Mouse (Mus musculus) neural tube, embryonic 14.5 days (tissue): ENCODE results near the gene Tpk1. TPM values are rescaled to one million over a fixed set of nuclear protein-coding genes. Genes with fewer than 3 reads are reported as not detected.

ENCODE experiments used
- ATAC-seq: fragments of 200-750 bp; cut with Nextera tagmentation; 2 replicates; pipeline ENCODE4 v1.8.0; 2017; ENCODE audit warnings: low read depth, mild to moderate bottlenecking, moderate TSS enrichment, moderate library complexity
- H3K27ac ChIP-seq: fragments of 300-500 bp; sonication (generic); 2 replicates; pipeline ENCODE4 v1.5.1; 2014; ENCODE audit warnings: low read depth, mild to moderate bottlenecking, control low read depth, low read length, moderate library complexity, mixed read lengths
- H3K27me3 ChIP-seq: fragments of 300-500 bp; sonication (generic); 2 replicates; pipeline ENCODE4 v1.6.1; 2014; ENCODE audit warnings: low read length; ENCODE audit not compliant: control insufficient read depth, insufficient read depth
- H3K36me3 ChIP-seq: fragments of 300-500 bp; sonication (generic); 2 replicates; pipeline ENCODE4 v1.6.1; 2014; ENCODE audit warnings: low read length, mixed read lengths; ENCODE audit not compliant: control insufficient read depth, insufficient read depth
- H3K4me1 ChIP-seq: fragments of 300-500 bp; sonication (generic); 2 replicates; pipeline ENCODE4 v1.6.1; 2014; ENCODE audit warnings: low read length; ENCODE audit not compliant: control insufficient read depth, insufficient read depth
- H3K4me2 ChIP-seq: fragments of 300-500 bp; sonication (generic); 2 replicates; pipeline ENCODE4 v1.6.1; 2014; ENCODE audit warnings: mild to moderate bottlenecking, low read depth, low read length, control low read depth
- H3K4me3 ChIP-seq: fragments of 300-500 bp; sonication (generic); 2 replicates; pipeline ENCODE4 v1.5.1; 2014; ENCODE audit warnings: low read depth, low read length, control low read depth, mixed read lengths
- H3K9ac ChIP-seq: fragments of 300-500 bp; sonication (generic); replicated peaks from 2 replicates; pipeline ENCODE4 v1.6.1; 2014; ENCODE audit warnings: low read depth, mild to moderate bottlenecking, control low read depth, low read length, mixed read lengths
- H3K9me3 ChIP-seq: fragments of 300-500 bp; sonication (generic); 2 replicates; pipeline ENCODE4 v1.6.1; 2016; ENCODE audit warnings: low read length; ENCODE audit not compliant: control insufficient read depth
- WGBS: fragments of 180-500 bp; shearing (Covaris S2); extraction: QIAGEN DNeasy Blood & Tissue Kit; methylation state at CpG from one replicate; pipeline ENCODE4 v1.1.7; 2014; 5-methylcytosine and 5-hydroxymethylcytosine counted together
- polyA plus RNA-seq: library from polyadenylated mRNA; unstranded; fragments of >200 nt; fragmentation: Nextera tagmentation; extraction: Ambion mirVana; gene quantifications from 2 replicates; pipeline ENCODE4 v1.2.1, GENCODE M21; 2014

Tpk1 gene
- polyA plus RNA-seq, 1 experiment from 2014 or later: 5.6 TPM

DNA sequence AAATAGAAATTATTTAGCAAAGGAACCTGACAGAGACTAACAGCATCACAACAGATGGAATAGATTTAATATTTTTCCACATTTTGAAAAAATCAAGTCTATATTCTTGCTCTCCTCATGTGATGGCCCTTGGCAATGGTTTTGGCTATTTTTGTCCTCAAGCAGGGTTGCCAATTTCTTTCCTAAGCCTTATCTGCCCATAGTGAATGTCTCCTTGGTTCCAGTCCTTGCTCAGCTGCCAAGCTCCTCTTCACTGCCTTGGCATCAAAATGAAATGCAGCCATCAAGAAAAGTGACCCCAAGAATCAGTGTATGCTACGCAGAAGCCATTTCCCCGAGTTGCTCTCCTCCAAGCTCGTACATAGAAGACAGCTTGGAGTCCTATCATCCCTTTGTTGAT lies 263.0 kb downstream of the Tpk1 start:
- no peak for ATAC-seq
- WGBS: 87% methylated on average over 3 of the region's 3 CpGs
- H3K4me2 ChIP-seq: no peak overlapping the region
- H3K4me3 ChIP-seq: no peak overlapping the region
- H3K36me3 ChIP-seq: no peaks in the 10 kb centered on the region
- no peak overlapping the region for H3K27ac ChIP-seq
- no peaks in the 10 kb centered on the region for H3K27me3 ChIP-seq
- H3K4me1 ChIP-seq: no peaks in the 10 kb centered on the region
- H3K9ac ChIP-seq: no peak overlapping the region
- H3K9me3 ChIP-seq: no peaks in the 10 kb centered on the region

- no peak for ATAC-seq
- Histone ChIP-seq H3K4me2 (no peak overlapping the region), H3K36me3 (no peaks in the 10 kb centered on the region), H3K27ac (no peak overlapping the region), H3K4me3 (no peak overlapping the region), H3K9ac (no peak overlapping the region), H3K27me3 (no peaks in the 10 kb centered on the region), H3K9me3 (no peaks in the 10 kb centered on the region), H3K4me1 (no peaks in the 10 kb centered on the region)
- 76% methylated on average over 6 of the region's 6 CpGs for WGBS
Observed at GRCm38 (mm10) chr6:43402219-43402997, 263.7 kb downstream of the Tpk1 start.

- Histone ChIP-seq H3K9me3 (no peaks in the 10 kb centered on the region), H3K4me2 (no peak overlapping the region), H3K4me3 (no peak overlapping the region), H3K27ac (no peak overlapping the region), H3K36me3 (no peaks in the 10 kb centered on the region), H3K9ac (no peak overlapping the region), H3K4me1 (no peaks in the 10 kb centered on the region), H3K27me3 (no peaks in the 10 kb centered on the region)
- no peak for ATAC-seq
- 79% methylated on average over 1 of the region's 1 CpGs for WGBS
Observed at GRCm38 (mm10) chr6:43396426-43396825, 269.7 kb downstream of the Tpk1 start.

- WGBS: 75% methylated on average over 2 of the region's 2 CpGs
- H3K4me1 ChIP-seq: no peaks in the 10 kb centered on the region
- peak; percentile 89 for ATAC-seq
- no peak overlapping the region for H3K9ac ChIP-seq
- H3K27ac ChIP-seq: no peak overlapping the region
- H3K27me3 ChIP-seq: no peaks in the 10 kb centered on the region
- no peak overlapping the region for H3K4me3 ChIP-seq
- H3K9me3 ChIP-seq: no peaks in the 10 kb centered on the region
- H3K4me2 ChIP-seq: no peak overlapping the region
- no peaks in the 10 kb centered on the region for H3K36me3 ChIP-seq
Observed at GRCm38 (mm10) chr6:43395538-43395937, 270.5 kb downstream of the Tpk1 start.

DNA sequence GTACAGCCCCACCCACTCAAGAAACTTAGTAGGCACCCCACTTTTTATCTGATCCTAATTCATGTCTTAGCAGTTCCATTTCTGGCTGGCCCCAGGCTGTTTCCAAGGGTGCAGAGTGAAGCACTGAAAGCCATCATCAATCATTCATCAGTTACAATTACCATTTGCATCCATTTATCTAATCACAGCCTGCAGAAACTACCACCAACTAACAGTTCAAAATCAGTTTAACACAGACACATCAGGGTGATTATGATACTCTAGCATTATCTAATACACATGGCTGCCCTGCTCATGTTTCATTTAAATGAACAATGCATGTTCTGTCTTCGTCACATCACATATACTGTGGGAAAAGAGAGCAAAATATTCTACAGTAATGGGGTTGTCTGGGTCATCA lies 274.7 kb downstream of the Tpk1 start:
- H3K4me1 ChIP-seq: no peaks in the 10 kb centered on the region
- H3K4me2 ChIP-seq: no peak overlapping the region
- ATAC-seq: no peak; the same call in 1 of the 2 replicates
- no peaks in the 10 kb centered on the region for H3K9me3 ChIP-seq
- WGBS: 50% methylated on average over 1 of the region's 1 CpGs
- no peak overlapping the region for H3K27ac ChIP-seq
- H3K9ac ChIP-seq: no peak overlapping the region
- H3K36me3 ChIP-seq: no peaks in the 10 kb centered on the region
- H3K27me3 ChIP-seq: no peaks in the 10 kb centered on the region
- no peak overlapping the region for H3K4me3 ChIP-seq

DNA sequence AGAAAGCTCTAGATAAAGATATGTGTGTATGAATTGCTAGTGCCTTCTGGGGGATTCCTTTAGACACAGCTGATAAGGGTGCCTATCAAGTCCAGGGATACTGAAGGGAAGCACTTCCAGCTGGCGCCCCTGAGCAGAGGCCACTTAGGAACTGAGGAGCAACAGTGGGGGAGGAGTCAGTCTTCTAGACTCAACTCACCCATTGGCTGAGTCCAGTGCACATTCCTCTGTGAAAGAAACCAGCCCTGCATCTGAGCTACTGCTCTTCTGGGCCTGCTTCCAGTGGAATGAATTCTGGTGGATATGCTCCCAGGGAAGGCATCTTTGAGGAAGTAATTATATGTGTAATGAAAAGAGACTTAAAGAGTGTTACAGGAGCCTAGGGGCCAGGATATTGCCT lies 278.8 kb downstream of the Tpk1 start:
- Histone ChIP-seq H3K4me3 (no peak overlapping the region), H3K4me2 (no peak overlapping the region), H3K36me3 (no peaks in the 10 kb centered on the region), H3K9ac (no peak overlapping the region), H3K27ac (no peak overlapping the region), H3K27me3 (no peaks in the 10 kb centered on the region), H3K9me3 (no peaks in the 10 kb centered on the region), H3K4me1 (no peaks in the 10 kb centered on the region)
- ATAC-seq: peak; percentile 79; the same call in 1 of the 2 replicates
- WGBS: 19% methylated on average over 1 of the region's 1 CpGs

- Histone ChIP-seq H3K4me2 (no peak overlapping the region), H3K9me3 (no peaks in the 10 kb centered on the region), H3K27me3 (no peaks in the 10 kb centered on the region), H3K27ac (no peak overlapping the region), H3K9ac (no peak overlapping the region), H3K4me1 (no peaks in the 10 kb centered on the region), H3K4me3 (no peak overlapping the region), H3K36me3 (no peaks in the 10 kb centered on the region)
- ATAC-seq: no peak
- 75% methylated on average over 3 of the region's 3 CpGs for WGBS
Observed at GRCm38 (mm10) chr6:43384841-43385240, 281.2 kb downstream of the Tpk1 start.

- no peak for ATAC-seq
- WGBS: 66% methylated on average over 2 of the region's 3 CpGs
- no peak overlapping the region for H3K9ac ChIP-seq
- H3K36me3 ChIP-seq: no peaks in the 10 kb centered on the region
- H3K27me3 ChIP-seq: no peaks in the 10 kb centered on the region
- H3K4me2 ChIP-seq: no peak overlapping the region
- no peaks in the 10 kb centered on the region for H3K4me1 ChIP-seq
- no peak overlapping the region for H3K27ac ChIP-seq
- no peaks in the 10 kb centered on the region for H3K9me3 ChIP-seq
- no peak overlapping the region for H3K4me3 ChIP-seq
Observed at GRCm38 (mm10) chr6:43384304-43384703, 281.8 kb downstream of the Tpk1 start.

DNA sequence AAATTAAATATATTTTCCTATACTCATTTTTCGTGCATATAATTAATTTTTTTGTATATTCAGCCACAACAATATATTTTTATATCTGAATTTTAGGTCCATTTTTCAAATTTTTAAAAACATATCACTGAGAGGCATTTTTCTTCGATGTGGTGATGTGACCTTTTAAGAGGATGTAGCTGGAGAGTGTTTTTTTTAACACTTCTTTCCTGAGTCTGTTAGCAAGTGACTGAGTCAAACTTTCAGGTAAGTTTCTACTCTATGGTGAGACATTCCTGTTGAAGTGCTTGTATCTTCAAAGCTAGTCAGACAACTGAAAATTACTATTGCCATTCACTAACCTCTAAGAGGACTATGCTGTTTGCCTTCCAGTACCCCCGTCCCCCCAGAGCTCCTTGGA lies 283.3 kb downstream of the Tpk1 start:
- Histone ChIP-seq H3K4me1 (no peaks in the 10 kb centered on the region), H3K36me3 (no peaks in the 10 kb centered on the region), H3K4me3 (no peak overlapping the region), H3K27me3 (no peaks in the 10 kb centered on the region), H3K4me2 (no peak overlapping the region), H3K27ac (no peak overlapping the region), H3K9me3 (no peaks in the 10 kb centered on the region), H3K9ac (no peak overlapping the region)
- no peak for ATAC-seq
- WGBS: 91% methylated on average over 3 of the region's 3 CpGs
